Mouse (Mus musculus) stomach, postnatal 0 days (tissue): Measurements from ENCODE around the gene Ick. TPM values are rescaled to one million over a fixed set of nuclear protein-coding genes. Genes with fewer than 3 reads are reported as not detected.

Experiments
- ATAC-seq: fragments of 200-750 bp; cut with Nextera tagmentation; 2 replicates; pipeline ENCODE4 v1.8.0; 2017; ENCODE audit not compliant: low FRiP score, low TSS enrichment
- DNase-seq: peaks from one replicate; pipeline ENCODE4 v3.0.0-alpha.2; 2016; ENCODE audit warnings: low spot score
- H3K27ac ChIP-seq: fragments of 300-500 bp; sonication (generic); replicated peaks from 2 replicates; pipeline ENCODE4 v1.5.1; 2014; ENCODE audit warnings: mild to moderate bottlenecking, control low read depth
- H3K27me3 ChIP-seq: fragments of 300-500 bp; sonication (generic); 2 replicates; pipeline ENCODE4 v1.6.1; 2014; ENCODE audit warnings: low read length; ENCODE audit not compliant: control insufficient read depth, insufficient read depth
- H3K36me3 ChIP-seq: fragments of 300-500 bp; sonication (generic); 2 replicates; pipeline ENCODE4 v1.6.1; 2014; ENCODE audit warnings: low read length, mixed read lengths; ENCODE audit not compliant: control insufficient read depth, insufficient read depth
- H3K4me1 ChIP-seq: fragments of 300-500 bp; sonication (generic); replicated peaks from 2 replicates; pipeline ENCODE4 v1.6.1; 2014; ENCODE audit warnings: antibody characterized with exemption; ENCODE audit not compliant: control insufficient read depth, insufficient read depth
- H3K4me2 ChIP-seq: fragments of 300-500 bp; sonication (generic); replicated peaks from 2 replicates; pipeline ENCODE4 v1.6.1; 2014; ENCODE audit warnings: low read depth, mild to moderate bottlenecking, control low read depth, moderate library complexity
- H3K4me3 ChIP-seq: fragments of 300-500 bp; sonication (generic); 2 replicates; pipeline ENCODE4 v1.5.1; 2014; ENCODE audit warnings: low read depth, low read length, control low read depth
- H3K9ac ChIP-seq: fragments of 300-500 bp; sonication (generic); 2 replicates; pipeline ENCODE4 v1.6.1; 2014; ENCODE audit warnings: mild to moderate bottlenecking, low read length, control low read depth, mixed read lengths
- H3K9me3 ChIP-seq: fragments of 300-500 bp; sonication (generic); 2 replicates; pipeline ENCODE4 v1.6.1; 2016; ENCODE audit warnings: low read length; ENCODE audit not compliant: control insufficient read depth
- CTCF ChIP-seq: IDR thresholded peaks from 2 replicates; pipeline ENCODE4 v1.5.1; 2016; ENCODE audit warnings: antibody characterized with exemption, low read depth, mild to moderate bottlenecking, moderate library complexity
- EP300 ChIP-seq: optimal IDR thresholded peaks from 2 replicates; pipeline ENCODE3; 2016; ENCODE audit warnings: antibody characterized with exemption
- WGBS: fragments of 180-500 bp; shearing (Covaris S2); extraction: QIAGEN DNeasy Blood & Tissue Kit; methylation state at CpG from one replicate; pipeline ENCODE4 v1.1.7; 2014; 5-methylcytosine and 5-hydroxymethylcytosine counted together
- polyA plus RNA-seq: library from polyadenylated mRNA; unstranded; fragments of >200 nt; fragmentation: Nextera tagmentation; extraction: Ambion mirVana; gene quantifications from 2 replicates; pipeline ENCODE4 v1.2.1, GENCODE M21; 2015

Gene Ick
- polyA plus RNA-seq, 1 experiment from 2014 or later: 28.5 TPM

DNA sequence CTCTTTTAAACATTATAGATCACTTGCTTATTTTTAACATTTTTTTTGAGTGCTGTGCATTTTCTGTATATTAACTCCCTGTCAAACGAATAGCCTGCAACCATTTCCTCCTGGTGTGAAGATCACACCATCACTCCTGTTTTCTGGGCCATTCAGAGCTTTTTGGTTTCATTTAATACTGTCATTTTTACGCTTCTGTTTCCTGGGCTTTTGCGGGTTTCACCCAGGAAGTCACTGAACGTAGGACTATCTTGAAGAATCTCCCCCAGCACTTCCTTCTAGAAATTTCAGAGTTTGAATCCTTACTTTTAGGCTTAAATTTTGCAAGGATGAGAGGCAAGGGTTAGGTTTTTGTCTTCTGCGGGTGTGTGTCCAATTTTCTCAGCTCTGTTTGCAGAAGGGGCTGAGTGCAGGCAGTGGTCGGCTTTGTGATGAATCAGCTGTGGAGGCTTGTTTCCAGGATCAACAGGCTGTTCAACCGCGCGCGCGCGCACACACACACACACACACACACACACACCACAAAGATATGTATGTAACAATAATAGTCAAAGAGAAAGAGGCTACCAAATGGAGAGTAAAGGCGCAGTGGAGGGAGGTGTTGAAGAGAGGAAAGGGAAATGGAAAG is 35.2 kb upstream of the Ick start:
- no peak for DNase-seq
- TF ChIP-seq EP300 (no peak), CTCF (no peak)
- Histone ChIP-seq H3K27me3 (no peaks in the 10 kb centered on the region), H3K4me2 (no peak overlapping the region), H3K36me3 (no peaks in the 10 kb centered on the region), H3K27ac (no peak overlapping the region), H3K4me1 (no peaks in the 10 kb centered on the region), H3K4me3 (no peak overlapping the region), H3K9me3 (no peaks in the 10 kb centered on the region), H3K9ac (no peak overlapping the region)
- no peak for ATAC-seq
- WGBS: 68% methylated on average over 13 of the region's 13 CpGs

DNA sequence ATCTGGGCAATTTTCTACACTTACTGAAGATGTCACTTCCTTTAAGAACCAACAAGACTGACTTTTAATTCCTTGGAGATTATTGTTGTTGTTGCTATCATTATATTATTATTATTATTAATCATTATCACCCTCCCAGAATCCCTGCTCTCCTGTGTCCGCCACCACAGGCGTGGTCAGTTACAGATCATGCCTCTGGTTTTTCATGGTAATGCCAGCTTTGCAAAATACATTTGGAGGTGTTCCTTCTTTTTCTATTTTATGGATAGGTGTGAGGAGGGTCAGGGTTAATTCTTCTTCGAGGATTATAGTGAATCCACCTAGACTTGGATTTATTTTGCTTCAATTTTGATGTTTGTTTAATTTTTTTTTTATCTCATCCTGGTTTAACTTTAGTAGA is 33.7 kb upstream of the Ick start:
- no peak for ATAC-seq
- no peaks in the 10 kb centered on the region for H3K4me1 ChIP-seq
- H3K4me3 ChIP-seq: no peak overlapping the region
- H3K4me2 ChIP-seq: no peak overlapping the region
- H3K9ac ChIP-seq: no peak overlapping the region
- TF ChIP-seq CTCF (no peak), EP300 (no peak)
- H3K27me3 ChIP-seq: no peaks in the 10 kb centered on the region
- WGBS: 90% methylated on average over 3 of the region's 3 CpGs
- H3K9me3 ChIP-seq: no peaks in the 10 kb centered on the region
- no peak for DNase-seq
- H3K27ac ChIP-seq: no peak overlapping the region
- H3K36me3 ChIP-seq: no peaks in the 10 kb centered on the region

DNA sequence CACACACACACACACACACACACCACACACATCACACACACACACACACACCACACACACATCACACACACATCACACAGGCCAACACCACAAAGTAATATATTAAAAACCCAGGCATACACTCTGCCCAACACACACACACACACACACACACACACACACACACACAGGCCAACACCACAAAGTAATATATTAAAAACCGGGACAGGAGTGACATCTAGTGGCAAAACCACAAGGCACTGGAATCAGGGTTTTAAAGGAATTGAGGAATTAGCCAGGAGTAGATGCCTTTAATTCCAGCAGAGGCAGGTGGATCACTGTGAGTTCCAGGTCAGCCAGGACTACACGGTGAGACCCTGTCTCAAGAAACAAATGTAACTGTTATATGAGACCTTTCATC is 30.8 kb upstream of the Ick start:
- DNase-seq: no peak
- Histone ChIP-seq H3K27ac (no peak overlapping the region), H3K4me2 (no peak overlapping the region), H3K4me3 (no peak overlapping the region), H3K36me3 (no peaks in the 10 kb centered on the region; the same call in none of the 2 replicates), H3K27me3 (no peaks in the 10 kb centered on the region), H3K9ac (no peak overlapping the region), H3K4me1 (no peaks in the 10 kb centered on the region), H3K9me3 (no peaks in the 10 kb centered on the region)
- TF ChIP-seq EP300 (no peak), CTCF (peak; percentile 67)
- 24% methylated on average over 2 of the region's 2 CpGs for WGBS
- no peak for ATAC-seq

DNA sequence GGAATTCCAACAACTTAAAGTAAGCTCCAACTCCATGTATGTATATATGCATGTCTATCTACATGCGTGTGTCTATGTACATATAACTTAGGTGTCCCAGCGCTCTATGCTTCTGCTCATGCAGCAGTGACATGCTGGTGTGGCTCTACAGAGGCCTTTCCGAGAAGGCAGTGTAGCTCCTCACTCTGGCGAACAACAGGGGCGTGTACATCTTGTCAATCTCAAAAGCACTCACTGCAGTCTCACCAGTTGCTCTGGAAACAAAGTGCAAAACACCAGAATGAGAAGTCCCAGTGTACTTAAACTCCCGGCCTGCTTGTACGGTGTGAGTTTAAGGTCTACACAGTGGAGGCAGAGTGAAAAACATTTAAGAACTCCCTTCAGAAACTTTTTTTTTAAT is 27.2 kb upstream of the Ick start:
- 86% methylated on average over 7 of the region's 7 CpGs for WGBS
- H3K9me3 ChIP-seq: no peaks in the 10 kb centered on the region
- no peaks in the 10 kb centered on the region for H3K27me3 ChIP-seq
- TF ChIP-seq EP300 (no peak), CTCF (no peak)
- no peak overlapping the region for H3K4me3 ChIP-seq
- no peak for ATAC-seq
- H3K27ac ChIP-seq: no peak overlapping the region
- DNase-seq: no peak
- H3K4me1 ChIP-seq: no peaks in the 10 kb centered on the region
- H3K36me3 ChIP-seq: peaks cover 18% of the 10 kb centered on the region
- H3K4me2 ChIP-seq: no peak overlapping the region
- H3K9ac ChIP-seq: no peak overlapping the region

DNA sequence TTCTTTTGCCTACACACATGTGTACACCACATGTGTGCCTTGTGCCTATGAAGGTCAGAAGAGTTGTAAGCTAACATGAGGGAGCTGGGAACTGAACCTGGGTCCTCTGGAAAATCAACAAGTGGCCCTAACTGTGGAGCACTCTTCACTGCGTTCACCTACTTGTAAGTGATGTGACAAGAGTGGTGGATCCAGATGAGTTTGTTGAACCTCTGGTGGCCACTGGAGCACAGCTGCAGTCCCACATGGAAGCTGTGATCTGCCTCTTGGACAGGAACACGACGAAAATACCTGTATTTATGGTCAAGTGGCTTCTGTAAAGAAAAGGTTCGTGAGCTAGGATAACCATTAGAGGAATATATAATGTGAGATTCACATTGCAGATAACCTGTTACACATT is 24.7 kb upstream of the Ick start:
- Histone ChIP-seq H3K9me3 (no peaks in the 10 kb centered on the region), H3K9ac (no peak overlapping the region), H3K27me3 (no peaks in the 10 kb centered on the region), H3K4me2 (no peak overlapping the region), H3K4me1 (no peaks in the 10 kb centered on the region), H3K27ac (no peak overlapping the region), H3K4me3 (no peak overlapping the region), H3K36me3 (peaks cover 23% of the 10 kb centered on the region)
- WGBS: 90% methylated on average over 4 of the region's 4 CpGs
- no peak for TF ChIP-seq CTCF
- no peak for TF ChIP-seq EP300
- ATAC-seq (no peak), DNase-seq (no peak)

DNA sequence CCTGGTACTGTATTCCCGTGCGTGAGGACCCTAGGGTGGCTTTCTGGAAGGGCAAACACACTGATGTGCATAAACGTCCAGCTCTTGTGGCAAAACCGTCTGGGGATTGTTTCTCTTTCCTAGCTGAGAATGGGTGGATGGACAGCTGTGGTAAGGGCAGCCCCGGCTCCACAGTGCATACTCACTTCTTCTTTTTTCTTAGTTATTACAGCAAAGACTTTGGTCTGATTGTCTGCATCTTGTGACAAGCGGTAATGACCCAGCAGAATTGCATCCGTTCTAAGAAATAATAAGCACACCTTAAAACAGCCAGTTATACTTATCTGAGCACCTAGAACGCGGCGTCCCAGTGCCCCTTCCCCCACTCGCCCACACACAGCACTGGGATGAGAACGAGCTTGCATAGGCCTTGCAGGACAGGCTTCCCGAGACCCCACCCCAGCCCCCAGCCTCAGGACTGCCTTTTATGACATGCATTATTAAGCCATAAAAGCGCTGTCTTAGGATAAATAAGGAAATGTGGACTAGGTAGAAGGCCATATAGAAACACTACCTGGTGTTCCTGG is 23.2 kb upstream of the Ick start:
- Histone ChIP-seq H3K4me1 (no peaks in the 10 kb centered on the region), H3K4me3 (no peak overlapping the region), H3K9me3 (no peaks in the 10 kb centered on the region), H3K27me3 (no peaks in the 10 kb centered on the region), H3K36me3 (peaks cover 23% of the 10 kb centered on the region), H3K9ac (no peak overlapping the region), H3K27ac (no peak overlapping the region), H3K4me2 (no peak overlapping the region)
- TF ChIP-seq CTCF (no peak), EP300 (no peak)
- ATAC-seq (no peak), DNase-seq (no peak)
- 84% methylated on average over 14 of the region's 14 CpGs for WGBS
